Mouse (Mus musculus) forebrain, embryonic 13.5 days (tissue): Measurements from ENCODE around the gene Gm21541. TPM values are rescaled to one million over a fixed set of nuclear protein-coding genes. Genes with fewer than 3 reads are reported as not detected.
"Not testable (repeated sequence)": the region's sequence is repeated elsewhere in the genome, so short reads cannot be mapped to it uniquely, and the experiment has no call there.

ENCODE experiments used
- ATAC-seq: fragments of 200-750 bp; cut with Nextera tagmentation; 2 replicates; pipeline ENCODE4 v1.8.0; 2017
- H3K27ac ChIP-seq: fragments of 300-500 bp; sonication (generic); 2 replicates; pipeline ENCODE4 v1.5.1; 2015; ENCODE audit warnings: inconsistent platforms, mild to moderate bottlenecking, moderate library complexity
- H3K27me3 ChIP-seq: fragments of 300-500 bp; sonication (generic); 2 replicates; pipeline ENCODE4 v1.6.1; 2015; ENCODE audit warnings: mild to moderate bottlenecking, inconsistent platforms
- H3K36me3 ChIP-seq: fragments of 300-500 bp; sonication (generic); 2 replicates; pipeline ENCODE4 v1.6.1; 2015; ENCODE audit warnings: mild to moderate bottlenecking, inconsistent platforms; ENCODE audit not compliant: poor library complexity, severe bottlenecking
- H3K4me1 ChIP-seq: fragments of 300-500 bp; sonication (generic); 2 replicates; pipeline ENCODE4 v1.6.1; 2015; ENCODE audit warnings: inconsistent platforms
- H3K4me2 ChIP-seq: fragments of 300-500 bp; sonication (generic); 2 replicates; pipeline ENCODE4 v1.6.1; 2015; ENCODE audit warnings: inconsistent platforms, mild to moderate bottlenecking, moderate library complexity
- H3K4me3 ChIP-seq: fragments of 300-500 bp; sonication (generic); 2 replicates; pipeline ENCODE4 v1.5.1; 2015; ENCODE audit warnings: mild to moderate bottlenecking, inconsistent platforms
- H3K9ac ChIP-seq: fragments of 300-500 bp; sonication (generic); 2 replicates; pipeline ENCODE4 v1.6.1; 2015; ENCODE audit warnings: mild to moderate bottlenecking, inconsistent platforms
- H3K9me3 ChIP-seq: fragments of 300-500 bp; sonication (generic); replicated peaks from 2 replicates; pipeline ENCODE4 v1.6.1; 2016; ENCODE audit warnings: inconsistent platforms
- WGBS: fragments of 180-500 bp; shearing (Covaris S2); methylation state at CpG from one replicate; pipeline ENCODE4 v1.1.7; 2015; 5-methylcytosine and 5-hydroxymethylcytosine counted together
- polyA plus RNA-seq: library from polyadenylated mRNA; unstranded; fragments of >200 nt; fragmentation: Nextera tagmentation; extraction: Ambion mirVana; gene quantifications from 2 replicates; pipeline ENCODE4 v1.2.1, GENCODE M21; 2015

The Gm21541 gene
- not detected in 2 replicates for polyA plus RNA-seq

DNA sequence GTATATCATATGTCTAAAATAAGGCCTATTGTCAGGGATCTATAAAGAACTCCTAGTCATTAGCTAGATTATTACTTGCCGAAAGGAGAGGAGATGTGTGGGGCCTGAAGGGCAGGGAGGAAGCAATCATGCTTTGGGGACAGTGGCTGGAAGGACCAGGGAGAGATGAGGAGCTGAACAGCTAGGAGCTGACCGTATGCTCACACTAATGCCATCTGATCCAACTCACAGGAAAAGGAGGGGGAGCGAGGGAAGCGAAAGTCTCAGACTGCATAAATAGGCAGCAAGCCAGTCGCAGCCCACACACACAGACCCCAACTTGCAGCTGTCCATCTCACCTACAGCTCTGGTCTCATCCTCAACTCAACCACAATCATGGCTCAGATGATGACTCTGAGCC is at the start of gene Gm21541:
Gene Gm21541, plus strand, starts transcription at position 301 of the 400 bp plus-strand sequence.
- H3K27me3 ChIP-seq, H3K4me1 ChIP-seq, H3K4me3 ChIP-seq, H3K27ac ChIP-seq, H3K9ac ChIP-seq, ATAC-seq, H3K4me2 ChIP-seq, H3K36me3 ChIP-seq, H3K9me3 ChIP-seq: not testable (repeated sequence)
- no CpG with 5 or more reads among the region's 5 CpGs for WGBS

DNA sequence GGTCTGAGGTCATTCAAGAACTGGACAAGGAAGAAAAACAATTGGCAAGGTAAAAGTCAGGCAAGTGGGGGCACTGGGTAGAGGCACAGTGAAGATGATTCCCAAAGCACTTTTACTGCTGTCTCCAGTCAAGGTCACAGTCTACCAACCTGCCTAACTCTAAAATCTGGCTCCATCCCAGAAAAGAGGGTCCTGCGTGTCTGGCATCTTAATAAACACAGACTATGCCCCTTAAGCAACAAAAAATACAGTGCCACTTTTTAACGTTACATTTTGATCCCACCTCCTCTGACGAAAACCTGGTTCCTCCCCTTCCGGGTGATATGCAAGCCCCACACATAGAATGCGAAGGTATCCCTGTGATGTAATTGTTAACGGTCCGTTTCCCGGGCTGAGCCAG is 37.9 kb downstream of the Gm21541 start, which contains the start of gene Gm20878:
Gene Gm20878, plus strand, starts transcription at position 301 of the 400 bp plus-strand sequence.
- H3K9me3 ChIP-seq, H3K36me3 ChIP-seq, H3K27me3 ChIP-seq, ATAC-seq, H3K4me2 ChIP-seq, H3K27ac ChIP-seq, H3K4me3 ChIP-seq, H3K9ac ChIP-seq, H3K4me1 ChIP-seq: not testable (repeated sequence)
- no CpG with 5 or more reads among the region's 8 CpGs for WGBS

Other genes with a start within 250 kb of the Gm21541 start
- 21.1 and 21.8 TPM in 2 replicates for gene Cntfr, start 206.5 kb upstream of the Gm21541 start, polyA plus RNA-seq
- gene Il11ra1, start 203.6 kb upstream of the Gm21541 start, polyA plus RNA-seq = 28.1 and 30.7 TPM in 2 replicates
- gene Rpp25l, start 190.1 kb upstream of the Gm21541 start, polyA plus RNA-seq = 80.7 and 83.8 TPM in 2 replicates
- 259 and 262 TPM in 2 replicates for gene Dctn3, start 180.4 kb upstream of the Gm21541 start, polyA plus RNA-seq
- 0.26 TPM in 2 replicates for gene Arid3c, start 172.5 kb upstream of the Gm21541 start, polyA plus RNA-seq
- gene Galt, start 148.4 kb upstream of the Gm21541 start, polyA plus RNA-seq = 16.2 and 17.5 TPM in 2 replicates
- gene Sigmar1, start 147.5 kb upstream of the Gm21541 start, polyA plus RNA-seq = 47.5 and 55.4 TPM in 2 replicates
- gene Ccl27a, start 129.4 kb upstream of the Gm21541 start, polyA plus RNA-seq = 159 and 175 TPM in 2 replicates
- 5.4 and 6.6 TPM in 2 replicates for gene Gm20878, start 38.0 kb downstream of the Gm21541 start, polyA plus RNA-seq
- 0.23 TPM in 1 of 2 replicates, not detected in the other for gene Fam205a4, start 62.4 kb downstream of the Gm21541 start, polyA plus RNA-seq
- 0.13 and 0.34 TPM in 2 replicates for gene Gm21093, start 131.1 kb downstream of the Gm21541 start, polyA plus RNA-seq
- not detected in 2 replicates for gene Gm3893, start 187.6 kb downstream of the Gm21541 start, polyA plus RNA-seq
- 0.49 TPM in 1 of 2 replicates, not detected in the other for gene Gm13304, start 211.2 kb downstream of the Gm21541 start, polyA plus RNA-seq
- gene Gm13306, start 249.8 kb downstream of the Gm21541 start, polyA plus RNA-seq = not detected in 2 replicates